Comparison of ENCODE assay signal across 16 mouse cellular contexts in the genomic region with DNA sequence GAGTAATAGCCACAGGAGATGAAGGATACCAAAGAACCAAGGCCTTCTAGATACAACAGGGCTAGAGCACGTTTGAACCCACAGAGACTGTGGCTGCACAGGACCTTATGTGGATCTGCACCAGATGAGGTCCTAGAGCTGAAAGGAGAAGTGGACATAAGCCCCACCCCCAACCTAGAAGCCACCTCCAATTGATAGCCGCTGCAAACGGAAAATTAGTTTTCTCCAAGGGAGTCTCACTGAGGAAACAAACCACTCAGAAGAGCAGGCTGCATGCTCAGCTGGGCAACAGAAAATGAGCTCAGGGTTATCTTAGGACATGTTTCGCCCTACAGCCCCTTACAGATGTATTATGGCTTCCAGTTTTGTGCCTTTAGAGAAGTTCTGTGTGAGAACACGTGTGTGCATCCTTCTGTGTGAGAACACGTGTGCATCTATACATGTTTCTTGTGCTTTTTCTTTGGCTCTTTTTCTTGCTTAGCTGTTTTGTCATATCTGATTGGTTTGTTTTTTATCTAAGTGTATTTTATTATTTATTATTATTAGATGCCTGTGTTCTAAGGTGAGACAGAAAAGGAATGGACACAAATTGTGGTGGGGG.
"Had no signal": no experiment of that assay in that cellular context is flagged by ENCODE, and none has a peak within 500 bp of the region (broad histone marks: within the 10 kb centered on the region; RNA-seq: fewer than 3 reads in every experiment).

No protein-coding gene starts in this region.

- H3K4me3 ChIP-seq: limb, embryonic 12.5 days; limb, embryonic 15.5 days had no signal

- H3K4me1 ChIP-seq: limb, embryonic 12.5 days; limb, embryonic 15.5 days had no signal

- H3K9me3 ChIP-seq: limb, embryonic 12.5 days; limb, embryonic 15.5 days had no signal

- DNase-seq: kidney, postnatal 25 days; left cerebral cortex, postnatal 4 days; liver, postnatal 0 days; lung, embryonic 14.5 days; midbrain, embryonic 14.5 days; retina, postnatal 1 day; right cerebral cortex, postnatal 25 days; spleen, adult 18-20 months; thymus, adult 18-20 months; thymus, postnatal 36 days had no signal

- H3K27ac ChIP-seq: kidney, postnatal 0 days; limb, embryonic 12.5 days; limb, embryonic 15.5 days; liver, embryonic 14.5 days; macrophage had no signal

- H3K9ac ChIP-seq: limb, embryonic 12.5 days; limb, embryonic 15.5 days; liver, embryonic 14.5 days; liver, postnatal 0 days; lung, embryonic 14.5 days had no signal

- ATAC-seq: liver, postnatal 0 days; lung, postnatal 0 days had no signal

- H3K27me3 ChIP-seq: limb, embryonic 12.5 days; limb, embryonic 15.5 days had no signal
